ENCODE assay signal across 8 mouse cellular contexts in the genomic region with DNA sequence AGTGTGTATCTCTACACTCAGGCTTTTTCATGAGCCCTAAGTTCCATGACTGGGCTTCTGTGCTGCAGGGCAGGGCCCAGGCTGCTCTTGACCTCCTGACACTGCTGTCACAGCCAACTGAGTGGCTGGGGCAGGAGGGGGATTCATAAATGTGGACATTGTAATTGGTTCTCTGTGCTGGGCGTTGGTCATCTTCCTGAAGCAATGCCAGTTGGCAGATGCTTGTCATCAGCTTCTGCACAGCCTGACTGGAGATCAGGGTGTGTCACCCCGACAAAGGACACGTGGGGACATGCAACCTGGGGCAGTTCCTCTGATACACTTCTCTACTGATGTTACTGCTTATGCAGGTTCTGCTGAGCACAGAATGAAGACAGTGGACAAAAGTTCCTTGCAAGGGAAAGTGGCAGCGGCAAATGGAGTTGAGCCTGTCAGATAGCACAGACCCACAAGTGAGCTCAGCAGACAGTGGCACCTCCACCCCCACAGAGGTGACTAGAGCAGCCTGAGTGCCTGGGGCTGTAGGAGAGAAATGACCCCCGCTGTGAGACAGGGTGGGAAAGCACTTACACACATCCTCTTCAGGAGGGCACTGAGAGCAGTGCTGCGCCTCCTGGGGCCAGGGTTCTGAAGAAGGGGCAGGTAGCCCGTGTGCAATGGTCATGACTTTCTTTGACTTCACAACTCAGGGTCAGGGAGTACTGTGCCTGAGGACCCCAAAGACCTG. TPM values are rescaled to one million over a fixed set of nuclear protein-coding genes. Genes with fewer than 3 reads are reported as not detected.
DNase-seq lines count a peak whose midpoint lies in the region; ATAC-seq and TF ChIP-seq lines count a peak whose summit lies in the region.

No protein-coding gene starts in this region.

- no peaks in the 10 kb centered on the region for H3K27me3 ChIP-seq in liver, embryonic 14.5 days (ENCODE audit: control insufficient read depth, insufficient read depth, low read length)
- H3K27me3 ChIP-seq in stomach, postnatal 0 days (ENCODE audit: control insufficient read depth, insufficient read depth, low read length) = no peaks in the 10 kb centered on the region

- WGBS in liver, embryonic 14.5 days (ENCODE audit: insufficient replicate concordance) = 52% methylated on average over 7 of the region's 7 CpGs
- 55% methylated on average over 7 of the region's 7 CpGs for WGBS in stomach, postnatal 0 days

- peaks cover 19 to 63% of the 10 kb centered on the region in 2 experiments for H3K4me1 ChIP-seq in liver, embryonic 14.5 days (replicated peaks; ENCODE audit: control insufficient read depth in 2 of 2, insufficient read depth in 2 of 2, low read length in 1 of 2)
- H3K4me1 ChIP-seq in stomach, postnatal 0 days (replicated peaks; ENCODE audit: control insufficient read depth, insufficient read depth) = peaks cover 18% of the 10 kb centered on the region

- H3K27ac ChIP-seq in liver, embryonic 14.5 days = no peak overlapping the region
- H3K27ac ChIP-seq in stomach, postnatal 0 days (replicated peaks) = peak overlapping the region; percentile 36; the same call in 1 of the 2 replicates

- DNase-seq in embryo, embryonic 10 days (ENCODE audit: low spot score) = peak; percentile 24
- no peak for DNase-seq in embryo, embryonic 11 days
- peak; percentile 63 for DNase-seq in ES-CJ7 (ENCODE audit: low read depth, low spot score)
- peak; percentile 80 to 91 for DNase-seq in heart, adult 18-20 months
- DNase-seq in liver, embryonic 14.5 days (ENCODE audit: low read depth in 3 of 3, low spot score in 3 of 3) = no peak
- peak; percentile 17 for DNase-seq in stomach, postnatal 0 days (ENCODE audit: low spot score)
- no peak for DNase-seq in cerebellum, adult 11-12 months
- no peak for DNase-seq in embryo, embryonic 9.5 days (ENCODE audit: extremely low spot score)

- H3K9ac ChIP-seq in liver, embryonic 14.5 days (replicated peaks) = no peak overlapping the region
- H3K9ac ChIP-seq in stomach, postnatal 0 days (ENCODE audit: low read length) = no peak overlapping the region

- TF ChIP-seq CTCF in liver, embryonic 14.5 days (IDR thresholded peaks at IDR 0.05; ENCODE audit: low read depth) = no peak
- no peak for TF ChIP-seq CTCF in stomach, postnatal 0 days (IDR thresholded peaks at IDR 0.05; ENCODE audit: low read depth)

- H3K36me3 ChIP-seq in liver, embryonic 14.5 days (replicated peaks; ENCODE audit: control insufficient read depth, insufficient read depth, low read depth) = no peaks in the 10 kb centered on the region
- peaks cover 2% of the 10 kb centered on the region; the same call in 1 of the 2 replicates for H3K36me3 ChIP-seq in stomach, postnatal 0 days (ENCODE audit: control insufficient read depth, insufficient read depth, low read length)

- H3K9me3 ChIP-seq in liver, embryonic 14.5 days (ENCODE audit: control insufficient read depth, low read length) = no peaks in the 10 kb centered on the region
- H3K9me3 ChIP-seq in stomach, postnatal 0 days (ENCODE audit: control insufficient read depth, low read length) = no peaks in the 10 kb centered on the region

- no peak overlapping the region for H3K4me3 ChIP-seq in liver, embryonic 14.5 days (ENCODE audit: insufficient read depth in 1 of 2, low read depth in 2 of 2, low read length in 2 of 2)
- no peak overlapping the region for H3K4me3 ChIP-seq in stomach, postnatal 0 days (ENCODE audit: low read depth, low read length)

- H3K4me2 ChIP-seq in liver, embryonic 14.5 days (ENCODE audit: low read depth) = no peak overlapping the region
- H3K4me2 ChIP-seq in stomach, postnatal 0 days (replicated peaks; ENCODE audit: low read depth) = no peak overlapping the region

- TF ChIP-seq EP300 in liver, embryonic 14.5 days (IDR thresholded peaks at IDR 0.05; ENCODE audit: low read depth) = no peak
- no peak for TF ChIP-seq EP300 in stomach, postnatal 0 days (optimal IDR thresholded peaks at IDR 0.05)

- ATAC-seq in liver, embryonic 14.5 days (ENCODE audit: insufficient read depth) = 0 out of 2 replicates have a peak, but pooled peaks have one; percentile 36
- peak; percentile 19; the same call in 1 of the 2 replicates for ATAC-seq in stomach, postnatal 0 days (ENCODE audit: low FRiP score, low TSS enrichment)

RNA-seq across cellular contexts. Expression of a gene that starts 22.7 kb away (rescaled TPM):
- total RNA-seq in heart, adult 18-20 months (2021) = 10 to 100 TPM; 10.9 to 12.0 TPM
- 8.9 and 9.6 TPM in 2 replicates for polyA plus RNA-seq in liver, embryonic 14.5 days (2012; rRNA removed)
- 7.7 and 9.2 TPM in 2 replicates for polyA plus RNA-seq in liver, embryonic 14.5 days (2014; fragmentation: Nextera tagmentation; extraction: Ambion mirVana)
- 11.1 and 13.5 TPM in 2 replicates for polyA plus RNA-seq in stomach, postnatal 0 days (2015; fragmentation: Nextera tagmentation; extraction: Ambion mirVana)

RNA-seq across cellular contexts. Expression of a gene that starts 32.2 kb away (rescaled TPM):
- 10 to 100 TPM; 15.4 to 28.2 TPM for total RNA-seq in heart, adult 18-20 months (2021)
- 61.3 and 62.4 TPM in 2 replicates for polyA plus RNA-seq in liver, embryonic 14.5 days (2012; rRNA removed)
- 30.2 and 34.2 TPM in 2 replicates for polyA plus RNA-seq in liver, embryonic 14.5 days (2014; fragmentation: Nextera tagmentation; extraction: Ambion mirVana)
- polyA plus RNA-seq in stomach, postnatal 0 days (2015; fragmentation: Nextera tagmentation; extraction: Ambion mirVana) = 37.4 and 39.3 TPM in 2 replicates

RNA-seq across cellular contexts. Expression of a gene that starts 34.2 kb away (rescaled TPM):
- total RNA-seq in heart, adult 18-20 months (2021) = 100 to 1,000 TPM in 1 of 2 experiments, 10 to 100 TPM in 1; 92.4 to 107 TPM
- polyA plus RNA-seq in liver, embryonic 14.5 days (2012; rRNA removed) = 28.9 and 30.8 TPM in 2 replicates
- 32.6 and 33.3 TPM in 2 replicates for polyA plus RNA-seq in liver, embryonic 14.5 days (2014; fragmentation: Nextera tagmentation; extraction: Ambion mirVana)
- polyA plus RNA-seq in stomach, postnatal 0 days (2015; fragmentation: Nextera tagmentation; extraction: Ambion mirVana) = 47.1 and 54.6 TPM in 2 replicates

RNA-seq across cellular contexts. Expression of a gene that starts 34.4 kb away (rescaled TPM):
- 100 to 1,000 TPM; 120 to 129 TPM for total RNA-seq in heart, adult 18-20 months (2021)
- polyA plus RNA-seq in liver, embryonic 14.5 days (2012; rRNA removed) = 140 and 149 TPM in 2 replicates
- polyA plus RNA-seq in liver, embryonic 14.5 days (2014; fragmentation: Nextera tagmentation; extraction: Ambion mirVana) = 114 and 135 TPM in 2 replicates
- polyA plus RNA-seq in stomach, postnatal 0 days (2015; fragmentation: Nextera tagmentation; extraction: Ambion mirVana) = 179 and 188 TPM in 2 replicates

RNA-seq across cellular contexts. Expression of a gene that starts 46.7 kb away (rescaled TPM):
- 10 to 100 TPM; 29.9 to 35.7 TPM for total RNA-seq in heart, adult 18-20 months (2021)
- polyA plus RNA-seq in liver, embryonic 14.5 days (2012; rRNA removed) = 36.3 and 50.8 TPM in 2 replicates
- 49.5 and 61.7 TPM in 2 replicates for polyA plus RNA-seq in liver, embryonic 14.5 days (2014; fragmentation: Nextera tagmentation; extraction: Ambion mirVana)
- 66.7 and 83.8 TPM in 2 replicates for polyA plus RNA-seq in stomach, postnatal 0 days (2015; fragmentation: Nextera tagmentation; extraction: Ambion mirVana)

Comparison
In these comparisons a context has a peak if more than half of its experiments do, and no peak if none do; other contexts are left out.
1. DNase-seq: peak in embryo, embryonic 10 days (single experiment), ES-CJ7 (single experiment), heart, adult 18-20 months (2 of 2) and stomach, postnatal 0 days (single experiment); none in embryo, embryonic 11 days (single experiment), liver, embryonic 14.5 days (0 of 3), cerebellum, adult 11-12 months (single experiment) and embryo, embryonic 9.5 days (single experiment).